Mouse (Mus musculus) forebrain, embryonic 12.5 days (tissue): Measurements from ENCODE around the gene Fn1. TPM values are rescaled to one million over a fixed set of nuclear protein-coding genes. Genes with fewer than 3 reads are reported as not detected.
A peak's percentile ranks its signal among the peaks of the same experiment; 100 is the strongest.

Experiments
- ATAC-seq: fragments of 200-750 bp; cut with Nextera tagmentation; 2 replicates; pipeline ENCODE4 v1.8.0; 2017; ENCODE audit warnings: moderate TSS enrichment; ENCODE audit not compliant: low FRiP score
- H3K27ac ChIP-seq: fragments of 300-500 bp; sonication (generic); 2 replicates; pipeline ENCODE4 v1.5.1; 2016; ENCODE audit warnings: mild to moderate bottlenecking
- H3K27me3 ChIP-seq: fragments of 300-500 bp; sonication (generic); 2 replicates; pipeline ENCODE4 v1.6.1; 2016; ENCODE audit warnings: mild to moderate bottlenecking
- H3K36me3 ChIP-seq: fragments of 300-500 bp; sonication (generic); replicated peaks from 2 replicates; pipeline ENCODE4 v1.6.1; 2016; ENCODE audit warnings: mild to moderate bottlenecking
- H3K4me1 ChIP-seq: fragments of 300-500 bp; sonication (generic); 2 replicates; pipeline ENCODE4 v1.6.1; 2016
- H3K4me2 ChIP-seq: fragments of 300-500 bp; sonication (generic); 2 replicates; pipeline ENCODE4 v1.6.1; 2016; ENCODE audit warnings: mild to moderate bottlenecking, moderate library complexity
- H3K4me3 ChIP-seq: fragments of 300-500 bp; sonication (generic); replicated peaks from 2 replicates; pipeline ENCODE4 v1.5.1; 2016; ENCODE audit warnings: mild to moderate bottlenecking
- H3K9ac ChIP-seq: fragments of 300-500 bp; sonication (generic); 2 replicates; pipeline ENCODE4 v1.6.1; 2016; ENCODE audit warnings: mild to moderate bottlenecking
- H3K9me3 ChIP-seq: fragments of 300-500 bp; sonication (generic); 2 replicates; pipeline ENCODE4 v1.6.1; 2016
- WGBS: fragments of 180-500 bp; shearing (Covaris S2); methylation state at CpG from one replicate; pipeline ENCODE4 v1.1.7; 2016; 5-methylcytosine and 5-hydroxymethylcytosine counted together
- polyA plus RNA-seq: library from polyadenylated mRNA; unstranded; fragments of >200 nt; fragmentation: Nextera tagmentation; extraction: Ambion mirVana; gene quantifications from 2 replicates; pipeline ENCODE4 v1.2.1, GENCODE M21; 2016

Gene Fn1
- polyA plus RNA-seq, 1 experiment from 2014 or later = 96.6 TPM

- no peak overlapping the region for H3K27ac ChIP-seq
- no peak overlapping the region for H3K4me3 ChIP-seq
- no peak overlapping the region for H3K9ac ChIP-seq
- no peaks in the 10 kb centered on the region for H3K27me3 ChIP-seq
- ATAC-seq = no peak
- peaks cover 11% of the 10 kb centered on the region for H3K4me1 ChIP-seq
- WGBS = 49% methylated on average over 4 of the region's 4 CpGs
- no peaks in the 10 kb centered on the region for H3K9me3 ChIP-seq
- no peaks in the 10 kb centered on the region for H3K36me3 ChIP-seq
- no peak overlapping the region for H3K4me2 ChIP-seq
These were observed 21.3 kb upstream of the Fn1 start for GRCm38 (mm10) chr1:71674274-71674673.

GRCm38 (mm10) chr1:71673398-71673910 is 20.5 kb upstream of the Fn1 start:
- WGBS = 4% methylated on average over 3 of the region's 3 CpGs
- ATAC-seq = peak; percentile 93
- H3K27me3 ChIP-seq = no peaks in the 10 kb centered on the region
- no peak overlapping the region for H3K4me3 ChIP-seq
- H3K4me2 ChIP-seq = 0 out of 2 replicates have a peak overlapping the region, but pooled peaks have one; percentile 15
- no peaks in the 10 kb centered on the region for H3K9me3 ChIP-seq
- H3K9ac ChIP-seq = no peak overlapping the region
- peaks cover 11% of the 10 kb centered on the region for H3K4me1 ChIP-seq
- no peaks in the 10 kb centered on the region for H3K36me3 ChIP-seq
- H3K27ac ChIP-seq = no peak overlapping the region

GRCm38 (mm10) chr1:71672346-71672745 is 19.3 kb upstream of the Fn1 start:
- no peak for ATAC-seq
- WGBS = 87% methylated on average over 3 of the region's 3 CpGs
- H3K9me3 ChIP-seq = no peaks in the 10 kb centered on the region

GRCm38 (mm10) chr1:71663242-71663641 is 10.2 kb upstream of the Fn1 start:
- H3K4me2 ChIP-seq = no peak overlapping the region

More at GRCm38 (mm10) chr1:71672346-71672745, 19.3 kb upstream of the Fn1 start:
- Histone ChIP-seq H3K9ac (no peak overlapping the region), H3K4me1 (peaks cover 11% of the 10 kb centered on the region), H3K27ac (no peak overlapping the region), H3K27me3 (no peaks in the 10 kb centered on the region), H3K4me3 (no peak overlapping the region), H3K4me2 (no peak overlapping the region), H3K36me3 (no peaks in the 10 kb centered on the region)

GRCm38 (mm10) chr1:71658632-71659031 is 5.6 kb upstream of the Fn1 start:
- Histone ChIP-seq H3K36me3 (no peaks in the 10 kb centered on the region), H3K27ac (no peak overlapping the region), H3K4me3 (no peak overlapping the region), H3K9me3 (no peaks in the 10 kb centered on the region), H3K9ac (no peak overlapping the region), H3K27me3 (0 out of 2 replicates have a peak, but pooled peaks cover 4% of the 10 kb centered on the region), H3K4me1 (peaks cover 6% of the 10 kb centered on the region), H3K4me2 (no peak overlapping the region)
- ATAC-seq = no peak
- 87% methylated on average over 6 of the region's 6 CpGs for WGBS

More at GRCm38 (mm10) chr1:71663242-71663641, 10.2 kb upstream of the Fn1 start:
- no peak for ATAC-seq
- H3K4me3 ChIP-seq = no peak overlapping the region
- no peaks in the 10 kb centered on the region for H3K27me3 ChIP-seq
- no peaks in the 10 kb centered on the region for H3K4me1 ChIP-seq
- H3K36me3 ChIP-seq = no peaks in the 10 kb centered on the region
- no peak overlapping the region for H3K9ac ChIP-seq
- H3K9me3 ChIP-seq = no peaks in the 10 kb centered on the region
- 96% methylated on average over 6 of the region's 6 CpGs for WGBS
- H3K27ac ChIP-seq = no peak overlapping the region

GRCm38 (mm10) chr1:71656309-71656708 is 3.3 kb upstream of the Fn1 start:
- Histone ChIP-seq H3K4me2 (no peak overlapping the region), H3K9ac (no peak overlapping the region), H3K9me3 (no peaks in the 10 kb centered on the region), H3K36me3 (no peaks in the 10 kb centered on the region), H3K27me3 (0 out of 2 replicates have a peak, but pooled peaks cover 6% of the 10 kb centered on the region), H3K27ac (no peak overlapping the region), H3K4me3 (no peak overlapping the region), H3K4me1 (peaks cover 10% of the 10 kb centered on the region)
- ATAC-seq = no peak
- WGBS = 87% methylated on average over 6 of the region's 6 CpGs

- H3K9ac ChIP-seq = peak overlapping the region; percentile 69; the same call in 1 of the 2 replicates
- H3K4me3 ChIP-seq = peak overlapping the region; percentile 66
- WGBS = 16% methylated on average over 8 of the region's 8 CpGs
- no peak for ATAC-seq
- peak overlapping the region; percentile 93 for H3K4me2 ChIP-seq
- no peaks in the 10 kb centered on the region for H3K9me3 ChIP-seq
- no peak overlapping the region for H3K27ac ChIP-seq
- H3K27me3 ChIP-seq = peaks cover 8% of the 10 kb centered on the region; the same call in 1 of the 2 replicates
- peaks cover 16% of the 10 kb centered on the region for H3K4me1 ChIP-seq
- peaks cover 8% of the 10 kb centered on the region; the same call in 1 of the 2 replicates for H3K36me3 ChIP-seq
These were observed 1.2 kb upstream of the Fn1 start for GRCm38 (mm10) chr1:71654221-71654620.

- Histone ChIP-seq H3K9ac (peak overlapping the region; percentile 69), H3K27ac (peak overlapping the region; percentile 66), H3K4me2 (peak overlapping the region; percentile 93), H3K4me3 (peak overlapping the region; percentile 66), H3K4me1 (peaks cover 16% of the 10 kb centered on the region), H3K27me3 (peaks cover 8% of the 10 kb centered on the region; the same call in 1 of the 2 replicates), H3K9me3 (no peaks in the 10 kb centered on the region), H3K36me3 (peaks cover 12% of the 10 kb centered on the region; the same call in 1 of the 2 replicates)
- WGBS = under 1% methylated on average over 24 of the region's 24 CpGs
- peak; percentile 28; the same call in 1 of the 2 replicates for ATAC-seq
These were observed 580 bp upstream of the Fn1 start for GRCm38 (mm10) chr1:71653400-71654159.

- Histone ChIP-seq H3K9ac (peak overlapping the region; percentile 12; the same call in 1 of the 2 replicates), H3K9me3 (no peaks in the 10 kb centered on the region), H3K4me1 (peaks cover 16% of the 10 kb centered on the region), H3K4me2 (peak overlapping the region; percentile 93), H3K4me3 (peak overlapping the region; percentile 26), H3K27me3 (peaks cover 8% of the 10 kb centered on the region; the same call in 1 of the 2 replicates), H3K27ac (no peak overlapping the region), H3K36me3 (peaks cover 23% of the 10 kb centered on the region; the same call in 1 of the 2 replicates)
- WGBS = 43% methylated on average over 1 of the region's 1 CpGs
- ATAC-seq = no peak
These were observed 1.2 kb downstream of the Fn1 start for GRCm38 (mm10) chr1:71651828-71652227.

- peaks cover 16% of the 10 kb centered on the region for H3K4me1 ChIP-seq
- no peak for ATAC-seq
- peaks cover 25% of the 10 kb centered on the region; the same call in 1 of the 2 replicates for H3K36me3 ChIP-seq
- peak overlapping the region; percentile 93 for H3K4me2 ChIP-seq
- peak overlapping the region; percentile 12; the same call in 1 of the 2 replicates for H3K9ac ChIP-seq
- peak overlapping the region; percentile 26 for H3K4me3 ChIP-seq
- no peak overlapping the region for H3K27ac ChIP-seq
- H3K9me3 ChIP-seq = no peaks in the 10 kb centered on the region
- peaks cover 8% of the 10 kb centered on the region; the same call in 1 of the 2 replicates for H3K27me3 ChIP-seq
- 52% methylated on average over 9 of the region's 9 CpGs for WGBS
These were observed 1.7 kb downstream of the Fn1 start for GRCm38 (mm10) chr1:71651315-71651714.

- H3K27ac ChIP-seq = no peak overlapping the region
- peak overlapping the region; percentile 93 for H3K4me2 ChIP-seq
- H3K4me1 ChIP-seq = peaks cover 16% of the 10 kb centered on the region
- no peaks in the 10 kb centered on the region for H3K9me3 ChIP-seq
- H3K36me3 ChIP-seq = peaks cover 25% of the 10 kb centered on the region; the same call in 1 of the 2 replicates
- ATAC-seq = no peak
- 0 out of 2 replicates have a peak overlapping the region, but pooled peaks have one; percentile 26 for H3K4me3 ChIP-seq
- peaks cover 8% of the 10 kb centered on the region; the same call in 1 of the 2 replicates for H3K27me3 ChIP-seq
- WGBS = 38% methylated on average over 6 of the region's 6 CpGs
- peak overlapping the region; percentile 12; the same call in 1 of the 2 replicates for H3K9ac ChIP-seq
These were observed 2.3 kb downstream of the Fn1 start for GRCm38 (mm10) chr1:71650741-71651140.

- H3K4me1 ChIP-seq = peaks cover 8% of the 10 kb centered on the region
- no peak overlapping the region for H3K27ac ChIP-seq
- H3K9ac ChIP-seq = no peak overlapping the region
- no peak for ATAC-seq
- 88% methylated on average over 7 of the region's 7 CpGs for WGBS
- peaks cover 2% of the 10 kb centered on the region; the same call in 1 of the 2 replicates for H3K27me3 ChIP-seq
- no peak overlapping the region for H3K4me2 ChIP-seq
- peaks cover 49% of the 10 kb centered on the region for H3K36me3 ChIP-seq
- H3K9me3 ChIP-seq = no peaks in the 10 kb centered on the region
- no peak overlapping the region for H3K4me3 ChIP-seq
These were observed 4.8 kb downstream of the Fn1 start for GRCm38 (mm10) chr1:71648166-71648565.
